Mouse (Mus musculus): Measurements from ENCODE around the gene Colgalt2. TPM values are rescaled to one million over a fixed set of nuclear protein-coding genes. Genes with fewer than 3 reads are reported as not detected.

The Colgalt2 gene
- polyA plus RNA-seq, 1 experiment from 2014 or later, result 1.5 TPM

DNA sequence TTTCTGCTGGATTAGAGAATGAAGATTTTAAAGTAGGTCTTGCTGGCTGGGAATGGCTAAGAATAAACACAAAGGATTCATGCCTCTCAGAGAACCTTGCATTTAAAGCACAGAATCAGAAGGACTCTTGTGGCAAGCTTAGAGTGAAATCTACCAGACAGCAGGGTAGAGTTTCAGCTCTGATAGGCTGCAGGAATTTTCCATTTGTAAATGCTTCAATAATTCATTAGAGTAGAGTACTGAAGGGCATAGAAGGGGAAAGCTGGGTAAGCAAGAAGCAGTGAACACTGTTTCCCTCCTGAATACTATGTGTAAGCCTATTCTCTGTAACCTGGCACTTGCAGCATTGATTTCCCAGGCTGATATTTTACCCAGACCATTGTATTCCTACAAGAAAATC, 10.4 kb upstream of the Colgalt2 start:
- no peak overlapping the region for H3K27ac ChIP-seq (ENCODE audit: low read length)
- H3K36me3 ChIP-seq (ENCODE audit: control insufficient read depth, insufficient read depth, low read length), result no peaks in the 10 kb centered on the region
- H3K4me3 ChIP-seq (replicated peaks; ENCODE audit: low read length), result no peak overlapping the region
- H3K4me1 ChIP-seq (ENCODE audit: control insufficient read depth, insufficient read depth, low read length), result 0 out of 2 replicates have a peak, but pooled peaks cover 5% of the 10 kb centered on the region
- H3K9me3 ChIP-seq (replicated peaks; ENCODE audit: control insufficient read depth, low read length), result no peaks in the 10 kb centered on the region
- H3K9ac ChIP-seq (ENCODE audit: low read length), result no peak overlapping the region
- H3K27me3 ChIP-seq (ENCODE audit: control insufficient read depth, insufficient read depth, low read length), result no peaks in the 10 kb centered on the region
- H3K4me2 ChIP-seq (ENCODE audit: low read depth, low read length), result no peak overlapping the region
- ATAC-seq (ENCODE audit: insufficient read depth, low FRiP score), result no peak

DNA sequence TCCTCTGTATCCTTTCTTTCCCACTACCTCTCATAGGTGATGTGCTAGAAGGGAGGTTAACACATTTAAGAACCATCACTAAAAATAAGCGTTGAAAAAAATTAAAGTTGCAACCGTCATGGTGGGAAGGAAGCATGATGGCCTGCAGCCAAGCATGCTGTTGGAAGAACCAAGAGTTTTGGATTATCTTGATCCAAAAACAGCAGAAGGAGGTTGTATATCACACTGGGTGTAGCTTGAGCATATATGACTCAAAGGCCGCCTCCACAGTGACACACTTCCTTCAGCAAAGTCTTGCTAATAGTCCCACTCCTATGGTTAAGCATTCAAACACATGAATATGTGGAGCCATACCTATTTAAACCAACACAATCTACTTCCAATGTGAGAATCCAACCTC, 5.5 kb upstream of the Colgalt2 start:
- 94% methylated on average over 3 of the region's 3 CpGs for WGBS
- Histone ChIP-seq H3K9me3 (replicated peaks; ENCODE audit: control insufficient read depth, low read length) (0 out of 2 replicates have a peak, but pooled peaks cover 3% of the 10 kb centered on the region), H3K4me2 (ENCODE audit: low read depth, low read length) (no peak overlapping the region), H3K27me3 (ENCODE audit: control insufficient read depth, insufficient read depth, low read length) (no peaks in the 10 kb centered on the region), H3K9ac (ENCODE audit: low read length) (no peak overlapping the region), H3K4me3 (replicated peaks; ENCODE audit: low read length) (no peak overlapping the region), H3K27ac (ENCODE audit: low read length) (no peak overlapping the region), H3K36me3 (ENCODE audit: control insufficient read depth, insufficient read depth, low read length) (no peaks in the 10 kb centered on the region), H3K4me1 (ENCODE audit: control insufficient read depth, insufficient read depth, low read length) (no peaks in the 10 kb centered on the region)
- no peak for ATAC-seq (ENCODE audit: insufficient read depth, low FRiP score)

DNA sequence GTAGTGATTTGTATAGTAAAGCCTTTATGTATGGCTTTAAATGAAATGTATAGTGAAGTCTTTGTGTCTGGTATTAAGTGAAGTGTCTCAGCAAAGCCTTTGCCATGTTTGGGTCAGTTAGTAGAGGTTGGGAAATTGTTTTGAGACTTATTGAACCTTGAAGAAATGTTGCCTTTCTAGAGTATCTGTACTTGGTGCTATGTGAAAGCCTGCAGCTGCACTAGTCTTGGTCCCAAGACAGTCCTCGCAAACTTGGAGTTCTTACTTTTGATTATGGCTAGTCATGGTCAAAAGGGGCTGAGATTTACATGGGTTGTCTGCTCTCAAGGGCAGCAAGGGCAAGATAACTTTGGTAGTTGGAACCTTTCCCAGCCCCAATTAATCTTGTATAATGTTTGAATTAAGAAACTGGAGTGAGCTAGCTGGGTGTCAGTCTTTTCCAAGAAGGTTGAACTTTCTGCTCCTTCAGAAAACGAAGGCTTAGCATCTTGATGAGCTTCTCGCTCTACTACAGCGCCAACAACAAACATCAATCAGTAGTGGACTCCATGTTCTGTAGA, 4.6 kb upstream of the Colgalt2 start:
- no peak overlapping the region for H3K27ac ChIP-seq (ENCODE audit: low read length)
- WGBS, result 78% methylated on average over 4 of the region's 4 CpGs
- no peak overlapping the region for H3K4me2 ChIP-seq (ENCODE audit: low read depth, low read length)
- H3K9ac ChIP-seq (ENCODE audit: low read length), result no peak overlapping the region
- H3K4me1 ChIP-seq (ENCODE audit: control insufficient read depth, insufficient read depth, low read length), result no peaks in the 10 kb centered on the region
- 0 out of 2 replicates have a peak, but pooled peaks cover 3% of the 10 kb centered on the region for H3K9me3 ChIP-seq (replicated peaks; ENCODE audit: control insufficient read depth, low read length)
- no peak overlapping the region for H3K4me3 ChIP-seq (replicated peaks; ENCODE audit: low read length)
- H3K27me3 ChIP-seq (ENCODE audit: control insufficient read depth, insufficient read depth, low read length), result no peaks in the 10 kb centered on the region
- H3K36me3 ChIP-seq (ENCODE audit: control insufficient read depth, insufficient read depth, low read length), result no peaks in the 10 kb centered on the region
- ATAC-seq (ENCODE audit: insufficient read depth, low FRiP score), result no peak

DNA sequence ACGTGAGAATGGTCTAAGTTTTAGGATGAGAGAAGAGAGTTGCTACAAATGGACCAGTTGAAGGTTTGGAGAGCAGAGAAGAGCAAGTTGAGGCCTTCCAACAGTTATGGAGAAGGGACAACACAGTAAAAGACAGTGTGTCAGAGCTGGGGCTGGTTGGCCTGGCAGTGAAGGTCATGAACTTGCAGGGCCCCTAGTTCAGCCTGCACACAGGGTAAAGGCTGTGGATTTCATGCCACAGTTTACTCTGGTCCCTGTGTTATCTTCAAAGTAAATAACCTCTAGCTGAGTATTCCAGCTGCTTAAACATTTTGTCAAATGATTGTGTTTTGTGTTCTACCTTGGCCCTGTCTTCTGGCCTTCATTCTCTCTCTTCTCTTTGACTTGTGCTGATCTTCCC, 922 bp upstream of the Colgalt2 start:
- no peak overlapping the region for H3K9ac ChIP-seq (ENCODE audit: low read length)
- no peak for ATAC-seq (ENCODE audit: insufficient read depth, low FRiP score)

DNA sequence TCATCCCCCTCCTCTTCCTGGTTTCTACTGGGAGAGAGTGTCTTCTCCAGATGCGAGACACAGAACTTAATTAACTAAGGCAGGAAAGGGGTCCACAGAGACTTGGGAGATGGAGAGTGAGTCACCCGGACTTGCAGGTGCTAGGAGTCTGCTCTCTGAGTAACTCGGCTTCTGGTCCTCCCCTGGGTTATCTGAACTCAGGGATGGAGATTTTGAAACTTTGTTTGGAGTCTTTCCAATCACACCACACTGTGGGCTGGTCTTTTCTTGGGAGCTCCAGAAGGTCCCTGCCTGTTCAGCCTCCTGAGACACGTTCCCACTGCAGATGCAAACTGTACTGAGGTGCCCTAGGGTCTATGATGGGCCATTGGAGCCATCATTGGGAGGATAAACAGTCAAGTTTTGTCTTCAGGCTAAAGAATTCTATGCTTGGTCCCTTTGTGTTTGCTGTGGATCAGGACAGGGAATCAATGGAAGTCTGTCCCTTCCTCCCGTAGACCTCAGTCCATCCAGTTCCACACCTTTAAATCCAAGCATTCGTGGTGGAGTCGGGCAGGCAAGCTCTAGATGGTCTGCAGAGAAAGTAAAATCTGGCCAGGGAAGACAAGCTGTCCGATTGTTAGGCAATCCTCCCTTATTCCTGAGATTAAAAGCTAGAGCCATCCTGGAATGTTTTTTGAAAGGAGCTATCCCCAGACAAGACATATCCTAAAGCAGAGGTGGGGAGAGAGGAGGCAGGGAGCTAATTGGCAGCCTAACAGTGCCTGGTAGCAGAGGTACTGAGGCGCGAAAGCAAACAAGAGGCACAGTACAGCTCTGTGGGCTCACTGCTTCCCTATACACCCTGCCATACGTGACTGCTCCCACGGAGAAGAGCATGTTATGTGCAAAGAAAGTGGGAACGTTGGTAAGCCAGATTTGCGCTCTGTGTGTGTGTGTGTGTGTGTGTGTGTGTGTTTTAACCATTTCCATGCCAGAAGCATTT, 1.2 kb downstream of the Colgalt2 start:
- 0 out of 2 replicates have a peak, but pooled peaks cover 6% of the 10 kb centered on the region for H3K4me1 ChIP-seq (ENCODE audit: control insufficient read depth, insufficient read depth, low read length)
- H3K27me3 ChIP-seq (ENCODE audit: control insufficient read depth, insufficient read depth, low read length), result no peaks in the 10 kb centered on the region
- H3K4me3 ChIP-seq (replicated peaks; ENCODE audit: low read length), result peak overlapping the region; percentile 67
- 24% methylated on average over 14 of the region's 14 CpGs for WGBS
- ATAC-seq (ENCODE audit: insufficient read depth, low FRiP score), result no peak
- peak overlapping the region; percentile 76 for H3K9ac ChIP-seq (ENCODE audit: low read length)
- H3K27ac ChIP-seq (ENCODE audit: low read length), result no peak overlapping the region
- no peaks in the 10 kb centered on the region for H3K36me3 ChIP-seq (ENCODE audit: control insufficient read depth, insufficient read depth, low read length)
- peak overlapping the region; percentile 97 for H3K4me2 ChIP-seq (ENCODE audit: low read depth, low read length)
- H3K9me3 ChIP-seq (replicated peaks; ENCODE audit: control insufficient read depth, low read length), result 0 out of 2 replicates have a peak, but pooled peaks cover under 1% of the 10 kb centered on the region

More for the DNA sequence above, 922 bp upstream of the Colgalt2 start:
- Histone ChIP-seq H3K4me1 (ENCODE audit: control insufficient read depth, insufficient read depth, low read length) (0 out of 2 replicates have a peak, but pooled peaks cover 6% of the 10 kb centered on the region), H3K27ac (ENCODE audit: low read length) (no peak overlapping the region), H3K36me3 (ENCODE audit: control insufficient read depth, insufficient read depth, low read length) (no peaks in the 10 kb centered on the region), H3K4me3 (replicated peaks; ENCODE audit: low read length) (no peak overlapping the region), H3K27me3 (ENCODE audit: control insufficient read depth, insufficient read depth, low read length) (no peaks in the 10 kb centered on the region), H3K4me2 (ENCODE audit: low read depth, low read length) (no peak overlapping the region), H3K9me3 (replicated peaks; ENCODE audit: control insufficient read depth, low read length) (0 out of 2 replicates have a peak, but pooled peaks cover 3% of the 10 kb centered on the region)
- 49% methylated on average over 1 of the region's 1 CpGs for WGBS

DNA sequence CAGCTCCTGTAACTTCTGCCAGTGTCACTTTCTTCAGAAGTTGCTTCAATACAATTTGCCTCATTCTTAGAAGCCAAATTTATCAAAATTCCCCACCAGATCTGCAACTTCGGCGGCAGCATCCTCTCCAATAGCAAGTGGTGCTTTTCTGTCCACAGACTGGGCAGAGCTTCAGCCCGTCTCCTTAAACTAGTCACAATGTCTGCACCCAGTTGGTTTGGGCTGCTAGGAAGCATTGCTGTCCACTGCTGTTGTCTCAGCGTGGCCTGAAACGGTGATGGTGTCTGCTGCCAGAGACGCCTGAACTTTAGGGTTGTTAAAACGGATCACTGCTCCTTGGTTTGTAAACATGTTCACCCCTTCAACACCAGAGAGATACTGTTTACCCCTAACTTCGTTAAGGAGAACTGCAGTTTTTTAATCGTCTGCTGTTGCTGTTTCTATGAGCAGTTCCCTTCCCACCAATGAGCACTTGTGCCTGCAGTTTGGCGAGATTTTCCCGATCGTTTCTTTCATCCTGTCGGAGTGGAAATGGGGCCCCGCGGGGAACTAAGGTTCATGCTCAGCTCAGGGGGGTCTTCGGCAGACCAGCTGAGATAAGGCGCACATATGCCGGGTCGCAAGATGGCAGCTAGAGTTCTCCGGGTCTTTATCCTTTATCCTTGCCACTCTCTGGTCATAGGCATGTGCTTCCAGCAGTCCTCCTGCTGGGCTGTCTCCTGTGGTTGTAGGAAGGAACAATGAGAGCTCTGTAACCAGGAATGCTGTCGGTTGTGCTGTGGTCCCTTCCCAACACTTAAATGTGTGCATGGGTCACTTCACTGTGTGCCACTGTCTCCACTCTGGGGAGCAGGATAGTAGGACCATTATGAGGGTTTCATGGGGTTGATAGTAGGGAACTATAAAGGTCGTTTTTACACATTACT, 7.7 kb downstream of the Colgalt2 start:
- H3K4me3 ChIP-seq (replicated peaks; ENCODE audit: low read length), result no peak overlapping the region
- 41% methylated on average over 22 of the region's 22 CpGs for WGBS

DNA sequence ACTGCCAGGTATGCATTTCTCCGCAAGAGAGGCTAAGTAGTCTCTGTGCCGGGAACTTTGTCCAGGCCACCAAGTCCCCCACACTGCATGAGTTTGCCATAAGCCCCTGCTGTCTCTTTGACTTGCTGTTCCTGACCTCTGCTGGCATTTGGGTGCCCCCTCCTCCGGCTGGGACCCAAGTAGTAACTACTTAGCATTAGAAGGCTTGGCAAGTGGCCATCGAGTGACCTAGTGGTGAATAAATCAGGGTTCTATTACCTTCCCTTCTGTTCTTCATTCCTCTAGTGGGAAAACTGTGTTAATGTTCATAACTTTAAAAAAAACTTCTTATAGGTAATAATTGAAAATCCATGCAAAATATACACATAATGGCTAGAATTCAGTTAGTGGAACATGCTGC, 9.7 kb downstream of the Colgalt2 start:
- Histone ChIP-seq H3K9ac (ENCODE audit: low read length) (no peak overlapping the region), H3K27ac (ENCODE audit: low read length) (no peak overlapping the region), H3K36me3 (ENCODE audit: control insufficient read depth, insufficient read depth, low read length) (no peaks in the 10 kb centered on the region), H3K9me3 (replicated peaks; ENCODE audit: control insufficient read depth, low read length) (no peaks in the 10 kb centered on the region; the same call in 1 of the 2 replicates), H3K4me3 (replicated peaks; ENCODE audit: low read length) (no peak overlapping the region), H3K27me3 (ENCODE audit: control insufficient read depth, insufficient read depth, low read length) (no peaks in the 10 kb centered on the region), H3K4me1 (ENCODE audit: control insufficient read depth, insufficient read depth, low read length) (no peaks in the 10 kb centered on the region), H3K4me2 (ENCODE audit: low read depth, low read length) (no peak overlapping the region)
- no peak for ATAC-seq (ENCODE audit: insufficient read depth, low FRiP score)
- 73% methylated on average over 4 of the region's 4 CpGs for WGBS

More for the DNA sequence above, 7.7 kb downstream of the Colgalt2 start:
- H3K27ac ChIP-seq (ENCODE audit: low read length), result no peak overlapping the region
- H3K4me1 ChIP-seq (ENCODE audit: control insufficient read depth, insufficient read depth, low read length), result no peaks in the 10 kb centered on the region
- no peak overlapping the region for H3K4me2 ChIP-seq (ENCODE audit: low read depth, low read length)
- H3K9me3 ChIP-seq (replicated peaks; ENCODE audit: control insufficient read depth, low read length), result no peaks in the 10 kb centered on the region; the same call in 1 of the 2 replicates
- no peak for ATAC-seq (ENCODE audit: insufficient read depth, low FRiP score)
- H3K9ac ChIP-seq (ENCODE audit: low read length), result peak overlapping the region; percentile 18; the same call in 1 of the 2 replicates
- H3K27me3 ChIP-seq (ENCODE audit: control insufficient read depth, insufficient read depth, low read length), result no peaks in the 10 kb centered on the region
- H3K36me3 ChIP-seq (ENCODE audit: control insufficient read depth, insufficient read depth, low read length), result no peaks in the 10 kb centered on the region

DNA sequence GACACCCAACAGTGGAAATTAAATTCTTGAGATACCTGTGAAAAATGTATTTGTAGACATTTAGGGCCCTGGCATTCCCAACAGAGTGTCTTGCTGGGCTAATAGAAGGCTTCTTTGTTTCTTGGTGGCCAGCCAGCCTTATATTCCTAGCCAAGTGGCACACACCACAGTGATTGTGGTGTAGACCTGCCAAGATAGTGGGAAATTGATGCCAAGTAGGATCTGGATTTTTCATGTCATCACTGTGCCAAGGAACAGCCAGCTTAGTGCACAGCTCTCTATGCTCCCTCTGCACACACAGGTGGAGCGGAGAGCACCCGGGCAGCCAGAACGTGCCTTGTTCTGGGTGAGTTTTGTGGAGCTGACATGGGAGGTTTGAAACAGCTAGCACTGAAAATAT, 11.0 kb downstream of the Colgalt2 start:
- WGBS, result 92% methylated on average over 3 of the region's 3 CpGs
- Histone ChIP-seq H3K9ac (ENCODE audit: low read length) (no peak overlapping the region), H3K36me3 (ENCODE audit: control insufficient read depth, insufficient read depth, low read length) (no peaks in the 10 kb centered on the region), H3K27me3 (ENCODE audit: control insufficient read depth, insufficient read depth, low read length) (no peaks in the 10 kb centered on the region), H3K9me3 (replicated peaks; ENCODE audit: control insufficient read depth, low read length) (no peaks in the 10 kb centered on the region; the same call in 1 of the 2 replicates), H3K4me2 (ENCODE audit: low read depth, low read length) (no peak overlapping the region), H3K4me1 (ENCODE audit: control insufficient read depth, insufficient read depth, low read length) (no peaks in the 10 kb centered on the region; the same call in 1 of the 2 replicates), H3K27ac (ENCODE audit: low read length) (no peak overlapping the region), H3K4me3 (replicated peaks; ENCODE audit: low read length) (no peak overlapping the region)
- no peak for ATAC-seq (ENCODE audit: insufficient read depth, low FRiP score)
